Mouse (Mus musculus): ENCODE measurements at regions not wholly inside any gene's neighbourhood (a gene's known extent, or its start where the extent isn't known, plus 50 kb on each side); places are given as distances from the start of the nearest gene placed in this dataset.

DNA sequence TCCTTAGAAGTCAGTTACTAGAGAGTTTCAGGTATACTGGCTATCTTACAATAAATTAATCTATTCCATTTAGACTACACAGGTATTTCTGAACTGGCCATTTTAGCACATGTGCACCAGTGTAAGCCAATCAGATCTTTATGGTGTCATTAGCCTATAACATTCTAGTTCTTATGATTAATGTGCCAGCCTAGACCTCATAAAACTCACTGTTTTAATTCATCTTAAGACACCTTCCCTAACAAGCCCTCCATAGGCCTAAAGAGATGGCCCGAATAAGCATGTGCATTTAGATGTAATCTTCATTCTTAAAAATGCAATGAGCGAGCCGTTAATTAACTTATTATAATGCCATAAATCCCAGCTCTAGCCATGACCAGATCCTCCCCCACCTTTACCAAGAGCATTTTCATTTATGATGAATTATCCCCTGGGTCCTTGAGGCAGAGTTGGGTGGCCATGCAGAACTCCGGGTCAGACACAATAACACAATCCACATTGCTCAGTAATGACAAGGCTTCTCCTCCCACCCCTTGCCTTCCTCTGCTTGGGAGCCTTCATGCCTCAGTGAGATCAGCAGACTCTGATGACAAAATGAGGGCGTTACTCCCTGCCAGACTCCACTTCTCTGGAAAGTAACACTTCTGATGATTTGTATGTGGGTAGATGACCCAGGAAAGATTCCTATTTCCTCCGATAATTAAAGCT is 311.6 kb upstream of the Pkn2 start:
- Histone ChIP-seq H3K4me3 (replicated peaks; ENCODE audit: low read length) (no peak overlapping the region), H3K27me3 (ENCODE audit: insufficient read depth, low read length) (no peaks in the 10 kb centered on the region), H3K4me1 (replicated peaks; ENCODE audit: low read depth, low read length) (no peaks in the 10 kb centered on the region), H3K9me3 (ENCODE audit: low read length) (no peaks in the 10 kb centered on the region), H3K36me3 (ENCODE audit: insufficient read depth, low read length) (no peaks in the 10 kb centered on the region)
- TF ChIP-seq CTCF (conservative IDR thresholded peaks at IDR 0.05; ENCODE audit: low read length): no peak
- no peak for TF ChIP-seq NANOG (IDR thresholded peaks at IDR 0.05; ENCODE audit: borderline replicate concordance, low read length)
- TF ChIP-seq POU5F1 (IDR thresholded peaks at IDR 0.05; ENCODE audit: borderline replicate concordance, low read length): no peak

DNA sequence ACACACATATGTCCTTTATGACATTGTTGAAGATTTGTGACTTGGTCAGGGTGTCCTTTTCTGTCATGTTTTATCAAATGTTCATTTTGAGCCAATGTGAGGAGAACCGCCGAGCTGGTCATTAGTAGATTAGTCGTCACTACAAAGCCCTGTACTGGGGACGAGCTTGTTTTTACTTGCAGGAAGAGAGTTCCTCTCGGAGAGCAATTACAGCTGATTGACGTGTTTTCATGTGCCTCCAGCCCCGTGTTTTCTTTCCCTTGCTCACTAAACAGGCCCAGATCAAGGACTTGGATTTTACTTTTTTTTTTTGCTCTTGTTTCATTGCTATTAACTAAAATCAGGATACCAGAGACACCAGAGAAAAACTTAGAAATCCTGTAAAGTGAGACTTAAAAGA is 307.1 kb upstream of the Pkn2 start:
- Histone ChIP-seq H3K4me3 (replicated peaks; ENCODE audit: low read length) (no peak overlapping the region), H3K36me3 (ENCODE audit: insufficient read depth, low read length) (no peaks in the 10 kb centered on the region), H3K27me3 (ENCODE audit: insufficient read depth, low read length) (no peaks in the 10 kb centered on the region), H3K9me3 (ENCODE audit: low read length) (no peaks in the 10 kb centered on the region), H3K4me1 (replicated peaks; ENCODE audit: low read depth, low read length) (no peaks in the 10 kb centered on the region)
- TF ChIP-seq POU5F1 (IDR thresholded peaks at IDR 0.05; ENCODE audit: borderline replicate concordance, low read length): no peak

DNA sequence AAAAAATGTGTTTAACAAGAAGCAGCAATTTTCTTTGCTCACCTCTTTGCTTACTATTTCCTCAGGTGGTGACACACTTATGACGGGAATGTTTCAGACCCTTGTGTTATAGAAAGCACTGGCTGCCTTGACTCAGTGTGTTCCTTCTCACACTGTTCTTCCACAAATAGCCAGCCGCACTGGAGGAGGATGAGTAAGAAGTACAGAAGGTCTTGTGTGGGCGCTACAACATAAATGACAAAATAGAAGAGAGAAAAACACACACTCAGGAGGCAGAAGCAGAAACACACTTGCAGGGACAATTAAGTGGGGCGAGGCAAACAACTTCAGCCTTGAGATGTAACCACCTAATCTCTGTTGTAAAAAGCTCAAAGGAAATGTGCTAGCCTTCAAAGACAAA is 292.2 kb upstream of the Pkn2 start:
- H3K27me3 ChIP-seq (ENCODE audit: insufficient read depth, low read length): no peaks in the 10 kb centered on the region
- H3K9me3 ChIP-seq (ENCODE audit: low read length): no peaks in the 10 kb centered on the region
- H3K4me3 ChIP-seq (replicated peaks; ENCODE audit: low read length): no peak overlapping the region
- TF ChIP-seq NANOG (IDR thresholded peaks at IDR 0.05; ENCODE audit: borderline replicate concordance, low read length) (no peak), CTCF (conservative IDR thresholded peaks at IDR 0.05; ENCODE audit: low read length) (no peak), POU5F1 (IDR thresholded peaks at IDR 0.05; ENCODE audit: borderline replicate concordance, low read length) (no peak)
- H3K4me1 ChIP-seq (replicated peaks; ENCODE audit: low read depth, low read length): no peaks in the 10 kb centered on the region
- no peaks in the 10 kb centered on the region for H3K36me3 ChIP-seq (ENCODE audit: insufficient read depth, low read length)

GRCm38 (mm10) chr3:143162444-143162843 is 280.6 kb upstream of the Pkn2 start:
- Histone ChIP-seq H3K9me3 (ENCODE audit: low read length) (no peaks in the 10 kb centered on the region), H3K4me3 (replicated peaks; ENCODE audit: low read length) (no peak overlapping the region), H3K36me3 (ENCODE audit: insufficient read depth, low read length) (no peaks in the 10 kb centered on the region), H3K27me3 (ENCODE audit: insufficient read depth, low read length) (no peaks in the 10 kb centered on the region), H3K4me1 (replicated peaks; ENCODE audit: low read depth, low read length) (peaks cover 14% of the 10 kb centered on the region)
- TF ChIP-seq NANOG (IDR thresholded peaks at IDR 0.05; ENCODE audit: borderline replicate concordance, low read length): no peak
- no peak for TF ChIP-seq CTCF (conservative IDR thresholded peaks at IDR 0.05; ENCODE audit: low read length)
- TF ChIP-seq POU5F1 (IDR thresholded peaks at IDR 0.05; ENCODE audit: borderline replicate concordance, low read length): no peak

- H3K4me3 ChIP-seq (replicated peaks; ENCODE audit: low read length): no peak overlapping the region
- TF ChIP-seq NANOG (IDR thresholded peaks at IDR 0.05; ENCODE audit: borderline replicate concordance, low read length): no peak
- no peak for TF ChIP-seq CTCF (conservative IDR thresholded peaks at IDR 0.05; ENCODE audit: low read length)
- no peak for TF ChIP-seq POU5F1 (IDR thresholded peaks at IDR 0.05; ENCODE audit: borderline replicate concordance, low read length)
- no peaks in the 10 kb centered on the region for H3K27me3 ChIP-seq (ENCODE audit: insufficient read depth, low read length)
- peaks cover 14% of the 10 kb centered on the region for H3K4me1 ChIP-seq (replicated peaks; ENCODE audit: low read depth, low read length)
- no peaks in the 10 kb centered on the region for H3K36me3 ChIP-seq (ENCODE audit: insufficient read depth, low read length)
- no peaks in the 10 kb centered on the region for H3K9me3 ChIP-seq (ENCODE audit: low read length)
Observed at GRCm38 (mm10) chr3:143161993-143162392, 280.2 kb upstream of the Pkn2 start.

- TF ChIP-seq NANOG (IDR thresholded peaks at IDR 0.05; ENCODE audit: borderline replicate concordance, low read length) (no peak), POU5F1 (IDR thresholded peaks at IDR 0.05; ENCODE audit: borderline replicate concordance, low read length) (no peak), CTCF (conservative IDR thresholded peaks at IDR 0.05; ENCODE audit: low read length) (no peak)
- Histone ChIP-seq H3K4me3 (replicated peaks; ENCODE audit: low read length) (no peak overlapping the region), H3K36me3 (ENCODE audit: insufficient read depth, low read length) (no peaks in the 10 kb centered on the region), H3K9me3 (ENCODE audit: low read length) (no peaks in the 10 kb centered on the region), H3K27me3 (ENCODE audit: insufficient read depth, low read length) (no peaks in the 10 kb centered on the region), H3K4me1 (replicated peaks; ENCODE audit: low read depth, low read length) (peaks cover 14% of the 10 kb centered on the region)
Observed at GRCm38 (mm10) chr3:143158568-143158967, 276.8 kb upstream of the Pkn2 start.

GRCm38 (mm10) chr3:143156733-143157524 is 275.1 kb upstream of the Pkn2 start:
- Histone ChIP-seq H3K36me3 (ENCODE audit: insufficient read depth, low read length) (no peaks in the 10 kb centered on the region), H3K4me3 (replicated peaks; ENCODE audit: low read length) (no peak overlapping the region), H3K27me3 (ENCODE audit: insufficient read depth, low read length) (no peaks in the 10 kb centered on the region), H3K4me1 (replicated peaks; ENCODE audit: low read depth, low read length) (peaks cover 14% of the 10 kb centered on the region), H3K9me3 (ENCODE audit: low read length) (no peaks in the 10 kb centered on the region)
- TF ChIP-seq CTCF (conservative IDR thresholded peaks at IDR 0.05; ENCODE audit: low read length): no peak
- no peak for TF ChIP-seq POU5F1 (IDR thresholded peaks at IDR 0.05; ENCODE audit: borderline replicate concordance, low read length)
- TF ChIP-seq NANOG (IDR thresholded peaks at IDR 0.05; ENCODE audit: borderline replicate concordance, low read length): no peak

DNA sequence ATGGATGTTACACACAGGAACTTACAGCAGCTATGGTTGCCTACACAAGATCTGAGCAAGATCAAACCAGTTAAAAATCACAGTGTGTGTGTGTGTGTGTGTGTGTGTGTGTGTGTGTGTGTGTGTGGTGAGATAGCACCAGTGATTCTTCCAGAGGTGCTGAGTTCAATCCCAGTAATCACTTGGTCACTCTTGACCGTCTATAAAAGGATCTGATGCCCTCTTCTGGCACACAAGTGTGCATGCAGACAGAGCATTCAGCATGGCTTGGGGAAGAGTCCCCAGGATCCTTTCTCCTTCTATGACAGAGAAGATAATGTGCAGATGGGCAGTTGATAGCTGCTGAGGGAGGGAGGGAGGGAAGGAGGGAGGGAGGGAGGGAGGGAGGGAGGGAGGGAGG is 274.4 kb upstream of the Pkn2 start:
- no peaks in the 10 kb centered on the region for H3K36me3 ChIP-seq (ENCODE audit: insufficient read depth, low read length)
- H3K4me3 ChIP-seq (replicated peaks; ENCODE audit: low read length): no peak overlapping the region
- H3K27me3 ChIP-seq (ENCODE audit: insufficient read depth, low read length): no peaks in the 10 kb centered on the region
- TF ChIP-seq CTCF (conservative IDR thresholded peaks at IDR 0.05; ENCODE audit: low read length) (no peak), NANOG (IDR thresholded peaks at IDR 0.05; ENCODE audit: borderline replicate concordance, low read length) (no peak), POU5F1 (IDR thresholded peaks at IDR 0.05; ENCODE audit: borderline replicate concordance, low read length) (no peak)
- H3K9me3 ChIP-seq (ENCODE audit: low read length): no peaks in the 10 kb centered on the region
- H3K4me1 ChIP-seq (replicated peaks; ENCODE audit: low read depth, low read length): peaks cover 14% of the 10 kb centered on the region
